Mouse (Mus musculus) c-Kit-positive CD71-negative TER-119-negative erythroid progenitor cells, embryonic 14.5 days (primary cell): ENCODE measurements around the gene Ptpdc1.

Experiments
- DNase-seq: peaks from one replicate; pipeline ENCODE4 v3.0.0-alpha.2; 2013; ENCODE audit warnings: low read depth

Ptpdc1 gene

GRCm38 (mm10) chr13:48625433-48626184 is at the start of gene Ptpdc1:
TSS of gene Ptpdc1 (minus strand) at chr13:48625664.
- peak; percentile 73 for DNase-seq

- no peak for DNase-seq
Measured at GRCm38 (mm10) chr13:48674609-48675008, 49.1 kb upstream of the Ptpdc1 start.

- no peak for DNase-seq
Measured at GRCm38 (mm10) chr13:48672312-48672840, 46.9 kb upstream of the Ptpdc1 start.

- no peak for DNase-seq
Measured at GRCm38 (mm10) chr13:48668976-48669534, 43.6 kb upstream of the Ptpdc1 start.

GRCm38 (mm10) chr13:48668091-48668975 is 42.9 kb upstream of the Ptpdc1 start:
- DNase-seq: no peak

GRCm38 (mm10) chr13:48667461-48667860 is 42.0 kb upstream of the Ptpdc1 start:
- DNase-seq: no peak

GRCm38 (mm10) chr13:48665656-48666597 is 40.5 kb upstream of the Ptpdc1 start:
- DNase-seq: no peak

- no peak for DNase-seq
Measured at GRCm38 (mm10) chr13:48664916-48665655, 39.6 kb upstream of the Ptpdc1 start.

GRCm38 (mm10) chr13:48663988-48664339 is 38.5 kb upstream of the Ptpdc1 start:
- no peak for DNase-seq

GRCm38 (mm10) chr13:48663211-48663987 is 37.9 kb upstream of the Ptpdc1 start:
- no peak for DNase-seq

GRCm38 (mm10) chr13:48662431-48663143 is 37.1 kb upstream of the Ptpdc1 start, which contains the start of gene Barx1:
TSS of gene Barx1 (plus strand) at chr13:48662998.
- DNase-seq: no peak

GRCm38 (mm10) chr13:48661561-48661960 is 36.1 kb upstream of the Ptpdc1 start:
- DNase-seq: no peak

GRCm38 (mm10) chr13:48660741-48661140 is 35.3 kb upstream of the Ptpdc1 start:
- no peak for DNase-seq

GRCm38 (mm10) chr13:48660221-48660734 is 34.8 kb upstream of the Ptpdc1 start:
- no peak for DNase-seq

- DNase-seq: no peak
Measured at GRCm38 (mm10) chr13:48659254-48660220, 34.1 kb upstream of the Ptpdc1 start.

- DNase-seq: no peak
Measured at GRCm38 (mm10) chr13:48658588-48659253, 33.3 kb upstream of the Ptpdc1 start.

GRCm38 (mm10) chr13:48657791-48658190 is 32.3 kb upstream of the Ptpdc1 start:
- no peak for DNase-seq
